11 mouse cellular contexts compared by ENCODE assay signal in the genomic region with DNA sequence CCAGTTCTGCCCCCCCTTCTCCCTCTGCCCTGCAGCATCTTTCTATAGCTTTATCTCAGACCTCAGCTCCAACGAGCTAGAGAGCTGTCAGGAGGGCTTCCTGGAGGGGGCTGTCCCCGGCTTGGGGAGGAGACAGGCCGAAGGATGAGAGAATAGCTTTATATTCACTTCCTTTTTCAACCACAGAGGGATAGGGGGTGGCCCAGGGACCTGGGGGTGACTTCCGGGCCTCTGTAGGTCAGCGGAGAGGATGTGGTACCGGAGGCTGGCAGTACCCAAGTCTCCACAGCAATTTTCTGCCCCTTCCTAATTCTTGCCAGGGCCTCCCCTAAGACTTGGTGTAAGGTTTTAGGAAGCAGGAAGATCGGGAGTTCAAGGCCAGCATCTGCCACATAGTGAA. TPM values are rescaled to one million over a fixed set of nuclear protein-coding genes. Genes with fewer than 3 reads are reported as not detected.
DNase-seq lines count a peak whose midpoint lies in the region; ATAC-seq and TF ChIP-seq lines count a peak whose summit lies in the region.
"Had no signal": no experiment of that assay in that cellular context is flagged by ENCODE, and none has a peak within 500 bp of the region (broad histone marks: within the 10 kb centered on the region; RNA-seq: fewer than 3 reads in every experiment).

No protein-coding gene starts in this region.

- ATAC-seq in heart, embryonic 11.5 days (replicated peaks; ENCODE audit: insufficient number of reproducible peaks, low FRiP score, low TSS enrichment), result no peak
- ATAC-seq in liver, embryonic 16.5 days (ENCODE audit: low read depth), result no peak

- H3K27ac ChIP-seq in heart, embryonic 11.5 days (ENCODE audit: low read depth, low read length), result peak overlapping the region; percentile 51; the same call in 1 of the 2 replicates
- H3K27ac ChIP-seq in brown adipose tissue, adult 24 weeks (replicated peaks; ENCODE audit: low read depth, low read length), result peak overlapping the region; percentile 66
- peak overlapping the region; percentile 83 for H3K27ac ChIP-seq in liver, embryonic 16.5 days (ENCODE audit: low read length)
- H3K27ac ChIP-seq in cerebellum, adult 2 months (ENCODE audit: insufficient read depth, low read length), result no peak overlapping the region
- H3K27ac ChIP-seq: lung, embryonic 15.5 days had no signal

- TF ChIP-seq CTCF in cerebellum, adult 2 months (IDR thresholded peaks at IDR 0.05; ENCODE audit: borderline replicate concordance, insufficient read depth, low read depth, low read length), result no peak

- TF ChIP-seq POLR2A in cerebellum, adult 2 months (IDR thresholded peaks at IDR 0.05; ENCODE audit: borderline replicate concordance, insufficient read depth, low read length), result no peak

- no peak overlapping the region for H3K4me3 ChIP-seq in heart, embryonic 11.5 days (ENCODE audit: low read depth, low read length)
- no peak overlapping the region for H3K4me3 ChIP-seq in brown adipose tissue, adult 24 weeks (ENCODE audit: insufficient read depth, low read depth, low read length)
- H3K4me3 ChIP-seq in liver, embryonic 16.5 days (ENCODE audit: low read depth, low read length), result peak overlapping the region; percentile 1; the same call in 1 of the 2 replicates
- H3K4me3 ChIP-seq in cerebellum, adult 2 months (replicated peaks; ENCODE audit: insufficient read depth, low read depth, low read length), result no peak overlapping the region
- H3K4me3 ChIP-seq: lung, embryonic 15.5 days had no signal

- no peaks in the 10 kb centered on the region for H3K9me3 ChIP-seq in heart, embryonic 11.5 days (replicated peaks; ENCODE audit: control insufficient read depth, low read length)
- no peaks in the 10 kb centered on the region for H3K9me3 ChIP-seq in liver, embryonic 16.5 days (replicated peaks; ENCODE audit: control insufficient read depth, low read length)
- H3K9me3 ChIP-seq: G1E; lung, embryonic 15.5 days had no signal

- H3K4me1 ChIP-seq in heart, embryonic 11.5 days (ENCODE audit: control insufficient read depth, insufficient read depth, low read length), result peaks cover 34% of the 10 kb centered on the region
- peaks cover 32% of the 10 kb centered on the region for H3K4me1 ChIP-seq in brown adipose tissue, adult 24 weeks (ENCODE audit: control insufficient read depth, insufficient read depth, insufficient read length, low read length)
- peaks cover 70% of the 10 kb centered on the region for H3K4me1 ChIP-seq in liver, embryonic 16.5 days (ENCODE audit: control insufficient read depth, low read depth, low read length)
- H3K4me1 ChIP-seq in cerebellum, adult 2 months (ENCODE audit: control insufficient read depth, insufficient read depth, low read length), result peaks cover 7% of the 10 kb centered on the region; the same call in 1 of the 2 replicates

- no peaks in the 10 kb centered on the region for H3K27me3 ChIP-seq in heart, embryonic 11.5 days (ENCODE audit: control insufficient read depth, insufficient read depth, low read length)
- H3K27me3 ChIP-seq in liver, embryonic 16.5 days (ENCODE audit: control insufficient read depth, insufficient read depth, low read depth, low read length), result no peaks in the 10 kb centered on the region
- H3K27me3 ChIP-seq in cerebellum, adult 2 months (ENCODE audit: control insufficient read depth, insufficient read depth, low read length), result no peaks in the 10 kb centered on the region
- H3K27me3 ChIP-seq: lung, embryonic 15.5 days had no signal

- H3K36me3 ChIP-seq in heart, embryonic 11.5 days (ENCODE audit: control insufficient read depth, insufficient read depth, low read length), result peaks cover 4% of the 10 kb centered on the region; the same call in 1 of the 2 replicates
- peaks cover 5% of the 10 kb centered on the region; the same call in 1 of the 2 replicates for H3K36me3 ChIP-seq in liver, embryonic 16.5 days (ENCODE audit: control insufficient read depth, insufficient read depth)

- 65% methylated on average over 7 of the region's 7 CpGs for WGBS in heart, embryonic 11.5 days (ENCODE audit: insufficient replicate concordance)
- WGBS in liver, embryonic 16.5 days (ENCODE audit: insufficient replicate concordance), result 19% methylated on average over 7 of the region's 7 CpGs
- WGBS in cerebellum, adult 2 months, result 90% methylated on average over 7 of the region's 7 CpGs

- no peak for DNase-seq in heart, adult 8-10 months (ENCODE audit: low spot score)
- peak; percentile 85 to 88 for DNase-seq in spleen, postnatal 36 days (ENCODE audit: low spot score in 2 of 2)
- DNase-seq in cerebellum, adult 11-12 months, result no peak
- DNase-seq in cerebellum, adult 2 months, result no peak
- no peak for DNase-seq in ovary, postnatal 14 days (ENCODE audit: low spot score)

- peak overlapping the region; percentile 24; the same call in 1 of the 2 replicates for H3K9ac ChIP-seq in heart, embryonic 11.5 days (ENCODE audit: low read depth, low read length)
- H3K9ac ChIP-seq in liver, embryonic 16.5 days (ENCODE audit: low read depth, low read length), result peak overlapping the region; percentile 44; the same call in 1 of the 2 replicates
- H3K9ac ChIP-seq: lung, embryonic 15.5 days had no signal

- peak overlapping the region; percentile 0; the same call in 1 of the 2 replicates for H3K4me2 ChIP-seq in heart, embryonic 11.5 days
- H3K4me2 ChIP-seq in liver, embryonic 16.5 days (ENCODE audit: low read depth, low read length), result peak overlapping the region; percentile 100
- H3K4me2 ChIP-seq: lung, embryonic 15.5 days had no signal

RNA-seq across cellular contexts. Expression of gene Unc119, which starts 2.5 kb away (rescaled TPM):
- 44.9 and 48.1 TPM in 2 replicates for polyA plus RNA-seq in heart, embryonic 11.5 days (2014; fragmentation: Nextera tagmentation; extraction: Ambion mirVana)
- total RNA-seq in heart, adult 8-10 months (2022), result 1 to 10 TPM; 3.5 to 6.8 (median 4.8) TPM
- polyA plus RNA-seq in brown adipose tissue, adult 24 weeks (2012; ENCODE audit: insufficient read depth, insufficient read length, missing spikeins), result 16.9 and 30.7 TPM in 2 replicates
- polyA plus RNA-seq in liver, embryonic 16.5 days (2015; fragmentation: Nextera tagmentation; extraction: Ambion mirVana), result 22.7 and 24.1 TPM in 2 replicates
- 72.2 and 75.2 TPM in 2 replicates for polyA plus RNA-seq in cerebellum, adult 2 months (2012; rRNA removed)

RNA-seq across cellular contexts. Expression of gene Pigs, which starts 17.6 kb away (rescaled TPM):
- polyA plus RNA-seq in heart, embryonic 11.5 days (2014; fragmentation: Nextera tagmentation; extraction: Ambion mirVana), result 58.7 and 61.8 TPM in 2 replicates
- total RNA-seq in heart, adult 8-10 months (2022), result 10 to 100 TPM; 24.6 to 27.1 (median 25.1) TPM
- 14.4 and 19.7 TPM in 2 replicates for polyA plus RNA-seq in brown adipose tissue, adult 24 weeks (2012; ENCODE audit: insufficient read depth, insufficient read length, missing spikeins)
- polyA plus RNA-seq in liver, embryonic 16.5 days (2015; fragmentation: Nextera tagmentation; extraction: Ambion mirVana), result 31.2 and 36.0 TPM in 2 replicates
- 94.2 and 98.6 TPM in 2 replicates for polyA plus RNA-seq in cerebellum, adult 2 months (2012; rRNA removed)

RNA-seq across cellular contexts. Expression of gene Aldoc, which starts 23.0 kb away (rescaled TPM):
- polyA plus RNA-seq in heart, embryonic 11.5 days (2014; fragmentation: Nextera tagmentation; extraction: Ambion mirVana), result 11.2 and 12.4 TPM in 2 replicates
- 1 to 10 TPM in 3 of 4 experiments, under 1 TPM in 1; 0.75 to 1.8 (median 1.3) TPM for total RNA-seq in heart, adult 8-10 months (2022)
- polyA plus RNA-seq in brown adipose tissue, adult 24 weeks (2012; ENCODE audit: insufficient read depth, insufficient read length, missing spikeins), result 1.9 and 2.3 TPM in 2 replicates
- polyA plus RNA-seq in liver, embryonic 16.5 days (2015; fragmentation: Nextera tagmentation; extraction: Ambion mirVana), result 15.0 and 19.6 TPM in 2 replicates
- polyA plus RNA-seq in cerebellum, adult 2 months (2012; rRNA removed), result 2,621 and 2,670 TPM in 2 replicates

RNA-seq across cellular contexts. Expression of gene Foxn1, which starts 40.6 kb away (rescaled TPM):
- 0.07 and 0.29 TPM in 2 replicates for polyA plus RNA-seq in heart, embryonic 11.5 days (2014; fragmentation: Nextera tagmentation; extraction: Ambion mirVana)
- total RNA-seq in heart, adult 8-10 months (2022), result not detected
- not detected in 2 replicates for polyA plus RNA-seq in brown adipose tissue, adult 24 weeks (2012; ENCODE audit: insufficient read depth, insufficient read length, missing spikeins)
- not detected in 2 replicates for polyA plus RNA-seq in liver, embryonic 16.5 days (2015; fragmentation: Nextera tagmentation; extraction: Ambion mirVana)
- not detected in 2 replicates for polyA plus RNA-seq in cerebellum, adult 2 months (2012; rRNA removed)
- polyA plus RNA-seq: erythroblast, embryonic 14.5 days; G1E had no signal

RNA-seq across cellular contexts. Expression of gene Spag5, which starts 44.5 kb away (rescaled TPM):
- 31.7 and 32.8 TPM in 2 replicates for polyA plus RNA-seq in heart, embryonic 11.5 days (2014; fragmentation: Nextera tagmentation; extraction: Ambion mirVana)
- under 1 TPM; 0.31 to 0.57 (median 0.46) TPM for total RNA-seq in heart, adult 8-10 months (2022)
- polyA plus RNA-seq in brown adipose tissue, adult 24 weeks (2012; ENCODE audit: insufficient read depth, insufficient read length, missing spikeins), result 0.29 and 0.87 TPM in 2 replicates
- 33.0 and 33.7 TPM in 2 replicates for polyA plus RNA-seq in liver, embryonic 16.5 days (2015; fragmentation: Nextera tagmentation; extraction: Ambion mirVana)
- 17.6 and 19.0 TPM in 2 replicates for polyA plus RNA-seq in cerebellum, adult 2 months (2012; rRNA removed)

Comparison
In these comparisons a context has a peak if more than half of its experiments do, and no peak if none do; other contexts are left out.
1. DNase-seq: peak in spleen, postnatal 36 days (2 of 2); none in heart, adult 8-10 months (single experiment), cerebellum, adult 11-12 months (single experiment), cerebellum, adult 2 months (0 of 2) and ovary, postnatal 14 days (single experiment).
2. RNA of gene Aldoc, which starts 23.0 kb away (polyA plus RNA-seq): 2,621 to 2,670 TPM in cerebellum, adult 2 months; 15.0 to 19.6 TPM in liver, embryonic 16.5 days, 11.2 to 12.4 TPM in heart, embryonic 11.5 days and 1.9 to 2.3 TPM in brown adipose tissue, adult 24 weeks; every median in the first group is over 100 times any median in the second.